Mouse (Mus musculus): Measurements from ENCODE around the gene Zfp146. TPM values are rescaled to one million over a fixed set of nuclear protein-coding genes. Genes with fewer than 3 reads are reported as not detected.
"Not testable (repeated sequence)": the region's sequence is repeated elsewhere in the genome, so short reads cannot be mapped to it uniquely, and the experiment has no call there.

Zfp146 gene
- 17.4 and 18.7 TPM in 2 replicates for polyA plus RNA-seq (2015; fragmentation: Nextera tagmentation; extraction: Ambion mirVana)

DNA sequence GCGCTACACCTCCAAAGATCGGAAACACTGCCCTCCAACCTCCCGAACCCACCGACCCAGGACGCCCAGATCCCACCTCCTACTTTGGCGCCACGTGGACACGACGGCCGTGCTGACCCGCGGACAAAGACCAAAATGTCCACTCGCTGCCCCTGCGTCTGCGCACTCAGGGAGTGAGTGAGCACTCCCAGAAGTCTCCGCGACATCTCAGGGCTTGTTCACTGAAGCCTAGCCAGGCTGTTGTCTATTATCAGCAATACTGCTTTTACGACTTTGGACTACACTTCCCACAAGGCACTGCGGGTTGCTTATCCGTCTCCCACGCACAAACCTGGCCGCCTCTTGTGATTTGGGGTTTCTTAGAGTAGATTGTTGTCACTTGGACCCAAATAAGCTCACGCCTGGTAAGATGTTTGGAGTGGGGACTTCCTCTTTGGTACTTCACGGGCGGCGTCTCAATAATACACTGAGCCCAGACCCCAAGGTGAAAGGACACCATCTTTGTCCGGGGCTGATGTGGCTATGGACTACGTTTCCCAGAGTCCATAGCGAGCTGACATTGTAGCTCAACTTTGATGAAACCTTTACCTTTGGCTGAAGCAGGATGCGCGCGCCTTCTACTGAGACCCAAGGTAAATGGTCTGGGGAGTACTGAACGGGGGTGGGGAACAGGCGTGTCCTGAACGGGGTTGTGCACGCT is at the start of gene Zfp146:
TSS of gene Zfp146 (minus strand) at position 168 of the 700 bp plus-strand sequence.
- Histone ChIP-seq H3K4me1 (peaks cover 8% of the 10 kb centered on the region), H3K36me3 (peaks cover 29% of the 10 kb centered on the region), H3K9ac (peak within 1 kb of the TSS; percentile 64), H3K4me3 (peak within 1 kb of the TSS; percentile 61), H3K27ac (peak within 1 kb of the TSS; percentile 93), H3K27me3 (no peaks in the 10 kb centered on the region), H3K4me2 (peak within 1 kb of the TSS; percentile 59), H3K9me3 (peaks cover 15% of the 10 kb centered on the region; the same call in 1 of the 2 replicates)
- ATAC-seq (ENCODE audit: insufficient number of reproducible peaks, low FRiP score, low TSS enrichment, low read depth): peak; percentile 97
- under 1% methylated on average over 36 of the region's 36 CpGs for WGBS

DNA sequence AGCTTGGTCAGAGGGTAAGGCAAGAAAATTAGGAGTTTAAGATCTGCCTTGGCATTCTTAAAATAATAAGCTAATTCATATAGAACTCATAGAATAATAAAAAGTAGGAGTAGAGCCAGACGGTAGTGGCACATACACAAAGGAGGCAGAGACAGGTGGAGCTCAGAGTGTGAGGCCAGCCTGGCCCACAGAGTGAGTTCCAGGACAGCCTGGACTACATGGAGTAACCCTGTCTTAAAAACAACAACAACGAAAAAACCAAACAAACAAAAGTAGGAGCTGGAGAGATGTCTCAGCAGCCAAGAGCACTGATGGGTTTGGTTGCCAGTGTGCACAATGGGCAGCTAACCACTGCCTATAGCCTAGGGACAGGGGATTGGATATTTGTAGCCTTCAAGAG is 47.7 kb upstream of the Zfp146 start:
- no peak overlapping the region for H3K9ac ChIP-seq
- no peak for ATAC-seq (ENCODE audit: insufficient number of reproducible peaks, low FRiP score, low TSS enrichment, low read depth)
- no peaks in the 10 kb centered on the region for H3K9me3 ChIP-seq
- no peaks in the 10 kb centered on the region for H3K36me3 ChIP-seq
- no peaks in the 10 kb centered on the region for H3K27me3 ChIP-seq
- WGBS: 74% methylated on average over 2 of the region's 2 CpGs
- H3K27ac ChIP-seq: no peak overlapping the region
- no peak overlapping the region for H3K4me2 ChIP-seq
- no peak overlapping the region for H3K4me3 ChIP-seq
- H3K4me1 ChIP-seq: peaks cover 14% of the 10 kb centered on the region

- Histone ChIP-seq H3K4me2 (peak overlapping the region; percentile 43), H3K27ac (no peak overlapping the region), H3K36me3 (no peaks in the 10 kb centered on the region), H3K27me3 (no peaks in the 10 kb centered on the region), H3K9me3 (no peaks in the 10 kb centered on the region), H3K4me1 (peaks cover 14% of the 10 kb centered on the region), H3K4me3 (peak overlapping the region; percentile 15; the same call in 1 of the 2 replicates), H3K9ac (no peak overlapping the region)
- peak; percentile 59; the same call in 1 of the 2 replicates for ATAC-seq (ENCODE audit: insufficient number of reproducible peaks, low FRiP score, low TSS enrichment, low read depth)
- 2% methylated on average over 16 of the region's 16 CpGs for WGBS
Observed at GRCm38 (mm10) chr7:30216723-30217151, 47.2 kb upstream of the Zfp146 start.

DNA sequence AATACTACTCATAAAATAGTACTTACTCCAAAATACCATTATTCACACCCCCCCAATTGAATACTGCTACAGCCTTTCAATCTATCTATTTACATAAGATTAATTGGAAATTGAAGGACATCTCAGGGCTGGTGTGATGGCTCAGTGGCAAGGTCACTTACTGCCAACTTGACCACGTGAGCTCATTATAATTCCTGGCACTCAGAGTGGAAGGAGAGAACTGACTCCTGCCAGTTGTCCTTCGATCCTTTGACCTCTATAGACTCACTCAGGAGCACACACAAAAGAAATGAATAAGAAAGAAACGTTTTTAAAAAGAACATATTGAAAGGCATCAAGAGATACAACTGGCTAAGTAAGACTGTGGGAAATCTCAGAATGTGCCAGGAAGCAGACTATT is 46.3 kb upstream of the Zfp146 start:
- H3K9me3 ChIP-seq: no peaks in the 10 kb centered on the region
- WGBS: 89% methylated on average over 3 of the region's 3 CpGs
- no peaks in the 10 kb centered on the region for H3K27me3 ChIP-seq
- H3K4me1 ChIP-seq: peaks cover 14% of the 10 kb centered on the region
- no peak overlapping the region for H3K4me3 ChIP-seq
- H3K9ac ChIP-seq: no peak overlapping the region
- H3K4me2 ChIP-seq: no peak overlapping the region
- H3K27ac ChIP-seq: no peak overlapping the region
- no peaks in the 10 kb centered on the region for H3K36me3 ChIP-seq
- ATAC-seq (ENCODE audit: insufficient number of reproducible peaks, low FRiP score, low TSS enrichment, low read depth): no peak

- peaks cover 3% of the 10 kb centered on the region for H3K4me1 ChIP-seq
- H3K9ac ChIP-seq: no peak overlapping the region
- no peaks in the 10 kb centered on the region for H3K27me3 ChIP-seq
- no peak for ATAC-seq (ENCODE audit: insufficient number of reproducible peaks, low FRiP score, low TSS enrichment, low read depth)
- H3K4me3 ChIP-seq: no peak overlapping the region
- no peaks in the 10 kb centered on the region for H3K9me3 ChIP-seq
- WGBS: 87% methylated on average over 3 of the region's 3 CpGs
- no peak overlapping the region for H3K27ac ChIP-seq
- no peaks in the 10 kb centered on the region for H3K36me3 ChIP-seq
- no peak overlapping the region for H3K4me2 ChIP-seq
Observed at GRCm38 (mm10) chr7:30213881-30214280, 44.3 kb upstream of the Zfp146 start.

DNA sequence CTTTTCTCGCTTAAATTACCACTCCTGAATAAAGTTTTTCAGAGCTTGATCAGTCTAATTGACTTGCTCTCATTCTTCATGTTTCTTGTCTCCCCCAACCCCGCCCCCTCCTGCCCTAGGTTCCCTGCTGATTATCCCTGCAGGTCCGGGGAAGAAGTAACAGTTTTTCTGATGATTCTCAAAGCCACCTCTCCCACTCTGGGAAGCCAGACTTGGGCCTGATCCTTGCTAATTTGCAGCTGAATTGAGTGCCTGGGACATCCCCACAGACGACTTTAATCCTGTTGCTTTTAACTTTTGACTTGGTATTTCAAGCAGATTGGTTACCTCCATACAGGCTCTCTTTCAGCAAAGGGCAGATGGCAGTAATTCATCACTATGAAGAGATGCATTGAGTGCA is 41.5 kb upstream of the Zfp146 start:
- H3K4me1 ChIP-seq: no peaks in the 10 kb centered on the region
- WGBS: 31% methylated on average over 4 of the region's 4 CpGs
- no peak for ATAC-seq (ENCODE audit: insufficient number of reproducible peaks, low FRiP score, low TSS enrichment, low read depth)
- H3K4me3 ChIP-seq: no peak overlapping the region
- no peak overlapping the region for H3K4me2 ChIP-seq
- H3K36me3 ChIP-seq: no peaks in the 10 kb centered on the region
- no peak overlapping the region for H3K27ac ChIP-seq
- H3K27me3 ChIP-seq: no peaks in the 10 kb centered on the region
- H3K9me3 ChIP-seq: no peaks in the 10 kb centered on the region
- no peak overlapping the region for H3K9ac ChIP-seq

DNA sequence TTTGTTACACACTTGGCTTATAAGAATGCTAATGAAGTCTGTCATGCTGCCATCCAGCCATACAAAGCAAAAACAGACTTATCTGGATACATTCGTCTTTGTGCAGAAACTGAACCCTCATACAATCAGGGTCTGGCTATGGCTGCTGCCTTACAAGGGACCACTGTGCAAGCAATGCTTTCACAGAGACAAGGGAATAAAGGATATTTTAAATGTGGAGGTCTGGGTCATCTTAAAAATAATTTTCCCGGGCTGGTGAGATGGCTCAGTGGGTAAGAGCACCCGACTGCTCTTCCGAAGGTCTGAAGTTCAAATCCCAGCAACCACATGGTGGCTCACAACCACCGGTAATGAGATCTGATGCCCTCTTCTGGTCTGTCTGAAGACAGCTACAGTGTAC is 36.8 kb upstream of the Zfp146 start:
- not testable (repeated sequence) for H3K36me3 ChIP-seq; H3K9ac ChIP-seq; ATAC-seq (ENCODE audit: insufficient number of reproducible peaks, low FRiP score, low TSS enrichment, low read depth); H3K4me1 ChIP-seq; H3K27ac ChIP-seq; H3K27me3 ChIP-seq; H3K4me3 ChIP-seq; H3K4me2 ChIP-seq; H3K9me3 ChIP-seq
- WGBS: 50% methylated on average over 5 of the region's 5 CpGs

- no peaks in the 10 kb centered on the region for H3K9me3 ChIP-seq
- no peak overlapping the region for H3K9ac ChIP-seq
- H3K4me1 ChIP-seq: no peaks in the 10 kb centered on the region
- H3K27ac ChIP-seq: no peak overlapping the region
- H3K36me3 ChIP-seq: no peaks in the 10 kb centered on the region
- H3K4me3 ChIP-seq: no peak overlapping the region
- H3K4me2 ChIP-seq: no peak overlapping the region
- 6% methylated on average over 2 of the region's 2 CpGs for WGBS
- H3K27me3 ChIP-seq: no peaks in the 10 kb centered on the region
- ATAC-seq (ENCODE audit: insufficient number of reproducible peaks, low FRiP score, low TSS enrichment, low read depth): no peak
Observed at GRCm38 (mm10) chr7:30205383-30205782, 35.8 kb upstream of the Zfp146 start.

DNA sequence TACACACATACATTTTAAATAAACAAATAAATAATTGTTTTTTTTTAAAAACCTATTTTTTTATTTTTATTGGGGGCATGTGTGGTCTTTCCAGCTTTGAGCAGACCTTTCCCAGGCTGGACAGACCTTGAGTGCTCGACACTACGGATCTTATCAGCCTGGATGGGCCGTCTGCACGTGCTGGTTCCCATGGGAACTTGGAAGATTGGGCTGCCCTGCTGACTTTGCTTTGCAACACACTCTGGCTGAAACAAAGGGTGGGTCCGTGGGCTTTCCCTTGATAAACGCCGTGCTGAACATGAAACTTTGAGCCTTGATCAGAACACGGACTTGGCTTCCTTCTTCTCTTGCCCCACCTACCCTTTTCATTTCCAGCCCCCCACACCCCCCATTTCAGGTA is 34.8 kb upstream of the Zfp146 start:
- Histone ChIP-seq H3K27ac (no peak overlapping the region), H3K27me3 (no peaks in the 10 kb centered on the region), H3K36me3 (no peaks in the 10 kb centered on the region), H3K9me3 (no peaks in the 10 kb centered on the region), H3K4me1 (no peaks in the 10 kb centered on the region), H3K9ac (no peak overlapping the region), H3K4me3 (no peak overlapping the region), H3K4me2 (no peak overlapping the region)
- WGBS: 61% methylated on average over 8 of the region's 8 CpGs
- ATAC-seq (ENCODE audit: insufficient number of reproducible peaks, low FRiP score, low TSS enrichment, low read depth): no peak

GRCm38 (mm10) chr7:30202895-30203690 is 33.5 kb upstream of the Zfp146 start:
- no peaks in the 10 kb centered on the region for H3K27me3 ChIP-seq
- no peaks in the 10 kb centered on the region for H3K36me3 ChIP-seq
- H3K9me3 ChIP-seq: no peaks in the 10 kb centered on the region
- ATAC-seq (ENCODE audit: insufficient number of reproducible peaks, low FRiP score, low TSS enrichment, low read depth): no peak
- no peak overlapping the region for H3K27ac ChIP-seq
- H3K4me1 ChIP-seq: peaks cover 3% of the 10 kb centered on the region; the same call in 1 of the 2 replicates
- H3K4me2 ChIP-seq: no peak overlapping the region
- H3K9ac ChIP-seq: no peak overlapping the region
- 83% methylated on average over 11 of the region's 11 CpGs for WGBS
- H3K4me3 ChIP-seq: no peak overlapping the region

- H3K4me3 ChIP-seq; ATAC-seq (ENCODE audit: insufficient number of reproducible peaks, low FRiP score, low TSS enrichment, low read depth); H3K27me3 ChIP-seq; H3K4me2 ChIP-seq; H3K36me3 ChIP-seq; H3K9me3 ChIP-seq; H3K27ac ChIP-seq; H3K4me1 ChIP-seq; H3K9ac ChIP-seq: not testable (repeated sequence)
- 84% methylated on average over 5 of the region's 5 CpGs for WGBS
Observed at GRCm38 (mm10) chr7:30200661-30201060, 31.1 kb upstream of the Zfp146 start.

GRCm38 (mm10) chr7:30200200-30200599 is 30.6 kb upstream of the Zfp146 start:
- WGBS: 76% methylated on average over 5 of the region's 5 CpGs
- H3K4me2 ChIP-seq: no peak overlapping the region
- H3K9ac ChIP-seq: no peak overlapping the region
- H3K9me3 ChIP-seq: no peaks in the 10 kb centered on the region
- H3K4me1 ChIP-seq: peaks cover 13% of the 10 kb centered on the region; the same call in 1 of the 2 replicates
- H3K36me3 ChIP-seq: no peaks in the 10 kb centered on the region
- H3K27me3 ChIP-seq: no peaks in the 10 kb centered on the region
- ATAC-seq (ENCODE audit: insufficient number of reproducible peaks, low FRiP score, low TSS enrichment, low read depth): no peak
- H3K4me3 ChIP-seq: no peak overlapping the region
- no peak overlapping the region for H3K27ac ChIP-seq

Measured in limb, embryonic 15.5 days (tissue).